Mouse (Mus musculus): ENCODE measurements at regions not wholly inside any gene's neighbourhood (a gene's known extent, or its start where the extent isn't known, plus 50 kb on each side); places are given as distances from the start of the nearest gene placed in this dataset.

DNA sequence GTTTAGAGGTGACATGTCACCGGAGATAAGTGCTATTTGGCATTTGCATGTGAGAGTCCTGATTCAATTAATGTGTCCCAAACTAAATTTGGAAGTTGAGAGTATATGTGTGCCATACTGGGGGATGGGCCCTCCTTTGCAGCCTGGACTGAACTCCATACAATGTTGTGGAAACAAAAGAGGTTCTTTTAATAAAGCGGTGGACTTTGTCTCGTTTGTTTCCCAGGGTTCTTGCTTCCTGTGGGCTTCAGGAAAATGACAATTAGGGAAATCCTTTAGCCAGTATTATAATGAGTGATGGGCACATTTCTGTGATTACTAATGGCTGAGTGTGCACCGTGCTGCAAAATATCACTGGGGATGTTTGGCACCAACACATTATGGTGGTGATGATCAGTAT lies 167.9 kb downstream of the Cd83 start:
- TF ChIP-seq POLR2A (IDR thresholded peaks at IDR 0.05; ENCODE audit: borderline replicate concordance, extremely low read depth, insufficient read depth, insufficient read length, poor library complexity, severe bottlenecking), result no peak
- no peak for TF ChIP-seq CTCF (IDR thresholded peaks at IDR 0.05; ENCODE audit: borderline replicate concordance, extremely low read depth, insufficient read depth, insufficient read length)

All from brain, embryonic 14.5 days (tissue).